Mouse (Mus musculus): ENCODE data around the gene Fev.

- TF ChIP-seq EP300 (IDR thresholded peaks at IDR 0.05; ENCODE audit: low read depth) (no peak), CTCF (IDR thresholded peaks at IDR 0.05; ENCODE audit: low read depth) (no peak)
These were observed 7.3 kb upstream of the Fev start for GRCm38 (mm10) chr1:74892351-74893133.
